Mouse (Mus musculus) embryonic fibroblast, embryonic 13.5 days (primary cell): ENCODE measurements around the gene Cys1.

Experiments used
- CTCF ChIP-seq: IDR thresholded peaks from 2 replicates; pipeline ENCODE4 v1.5.1; 2011; ENCODE audit warnings: mild to moderate bottlenecking, control low read depth, low read length, moderate library complexity, borderline replicate concordance; ENCODE audit not compliant: insufficient read depth
- POLR2A ChIP-seq: IDR thresholded peaks from 2 replicates; pipeline ENCODE4 v1.6.1; 2011; ENCODE audit warnings: low read depth, mild to moderate bottlenecking, control low read depth, low read length, moderate library complexity

GRCm38 (mm10) chr12:24680096-24680491, 1.5 kb downstream of the Cys1 start:
- TF ChIP-seq POLR2A (no peak), CTCF (no peak)
